Mouse (Mus musculus) megakaryocyte, embryonic 14.5 days (primary cell): ENCODE data around the gene St6galnac6. TPM values are rescaled to one million over a fixed set of nuclear protein-coding genes. Genes with fewer than 3 reads are reported as not detected.
A peak's percentile ranks its signal among the peaks of the same experiment; 100 is the strongest.

Experiments used
- H3K27me3 ChIP-seq: replicated peaks from 2 replicates; pipeline ENCODE3; 2012; ENCODE audit warnings: inconsistent platforms
- H3K36me3 ChIP-seq: replicated peaks from 2 replicates; pipeline ENCODE3; 2012; ENCODE audit warnings: low read length, inconsistent platforms, mixed read lengths
- H3K4me1 ChIP-seq: 2 replicates; pipeline ENCODE4 v1.6.1; 2012; ENCODE audit warnings: inconsistent platforms
- H3K4me3 ChIP-seq: replicated peaks from 2 replicates; pipeline ENCODE3; 2012; ENCODE audit warnings: moderate library complexity, mild to moderate bottlenecking, inconsistent platforms
- H3K9me3 ChIP-seq: 2 replicates; pipeline ENCODE4 v1.6.1; 2012; ENCODE audit warnings: inconsistent platforms
- FLI1 ChIP-seq: IDR thresholded peaks from 2 replicates; pipeline ENCODE4 v1.6.1; 2012; ENCODE audit warnings: low read length, inconsistent platforms, mixed read lengths
- GATA1 ChIP-seq: IDR thresholded peaks from 3 replicates; pipeline ENCODE4 v1.6.1; 2012; ENCODE audit warnings: mixed read lengths, low read length, inconsistent platforms, borderline replicate concordance
- polyA plus RNA-seq: library from polyadenylated mRNA; stranded (reverse); fragments of >175 nt; gene quantifications from 2 replicates; pipeline ENCODE4 v1.2.3, GENCODE M21; 2012; ENCODE audit warnings: low replicate concordance; ENCODE audit not compliant: insufficient read depth

The St6galnac6 gene
- polyA plus RNA-seq, 1 experiment, result 36.4 TPM

DNA sequence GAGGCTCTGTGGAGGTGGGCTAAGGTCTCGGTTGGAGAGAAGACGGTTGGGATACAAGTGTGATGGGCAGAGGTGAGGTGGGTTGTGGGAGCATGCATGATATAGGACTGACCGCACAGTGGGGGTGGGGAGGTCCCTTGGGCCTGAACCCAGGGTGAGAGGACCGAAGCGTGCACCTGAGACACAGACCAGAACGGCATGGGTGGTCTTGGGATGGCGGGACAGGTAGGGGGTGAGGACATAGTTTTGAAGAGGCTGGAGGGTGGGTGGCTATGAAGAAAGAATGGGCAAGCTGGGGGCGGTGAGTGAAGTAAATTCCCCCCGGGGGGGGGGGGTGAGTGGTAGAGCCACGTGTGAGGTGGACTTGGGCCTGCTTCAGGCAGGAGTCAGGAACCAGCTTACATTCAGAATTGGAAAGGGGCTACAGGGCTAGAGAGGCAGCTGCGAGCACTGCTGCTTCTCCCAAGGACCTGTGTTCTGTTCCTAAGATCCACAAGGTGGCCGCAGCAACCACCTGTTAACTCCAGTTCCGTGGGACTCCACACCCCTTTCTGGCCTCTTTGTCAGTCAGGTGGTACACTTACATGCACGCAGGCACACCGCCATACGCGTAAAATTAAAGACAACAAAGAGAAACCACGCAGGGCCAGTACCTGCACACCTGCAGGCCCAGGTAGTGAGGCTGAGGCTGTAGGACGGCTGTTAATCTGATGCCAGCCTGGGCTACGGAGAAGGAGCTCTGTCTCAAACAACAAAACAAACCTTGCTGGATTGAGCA, 27.9 kb downstream of the St6galnac6 start:
- Histone ChIP-seq H3K36me3 (peaks cover 23% of the 10 kb centered on the region), H3K27me3 (peaks cover 2% of the 10 kb centered on the region), H3K4me1 (peaks cover 88% of the 10 kb centered on the region), H3K4me3 (no peak overlapping the region), H3K9me3 (no peaks in the 10 kb centered on the region)
- TF ChIP-seq GATA1, result no peak
- no peak for TF ChIP-seq FLI1

DNA sequence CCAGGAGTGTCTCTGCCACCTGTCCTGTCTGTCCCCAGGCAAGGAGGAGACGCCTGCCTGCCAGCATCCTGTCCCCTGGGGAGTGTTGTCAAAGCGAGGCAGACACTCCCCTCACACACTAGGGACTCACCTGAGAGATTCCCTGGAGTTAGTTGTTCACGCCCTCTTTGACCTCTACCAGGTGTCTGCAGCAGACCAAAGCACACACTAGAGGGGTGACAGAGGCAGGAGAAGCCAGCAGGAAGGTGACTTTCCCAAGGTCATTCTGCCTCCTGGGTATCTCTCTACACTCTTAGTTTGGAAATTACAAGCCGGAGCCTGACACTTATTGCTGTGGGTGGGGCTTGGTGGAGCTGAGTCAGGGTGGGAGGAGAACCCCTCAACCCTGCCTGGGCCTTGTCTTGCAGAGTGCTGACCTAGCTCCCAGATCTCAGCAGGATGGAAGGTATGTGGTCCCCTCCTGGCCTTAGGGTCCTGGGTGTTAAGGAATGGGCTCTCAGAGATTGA, 28.6 kb downstream of the St6galnac6 start:
- H3K4me3 ChIP-seq, result peak overlapping the region; percentile 85
- H3K9me3 ChIP-seq, result no peaks in the 10 kb centered on the region
- TF ChIP-seq GATA1 (no peak), FLI1 (no peak)
- H3K27me3 ChIP-seq, result peaks cover 2% of the 10 kb centered on the region
- H3K36me3 ChIP-seq, result peaks cover 22% of the 10 kb centered on the region
- H3K4me1 ChIP-seq, result peaks cover 93% of the 10 kb centered on the region

DNA sequence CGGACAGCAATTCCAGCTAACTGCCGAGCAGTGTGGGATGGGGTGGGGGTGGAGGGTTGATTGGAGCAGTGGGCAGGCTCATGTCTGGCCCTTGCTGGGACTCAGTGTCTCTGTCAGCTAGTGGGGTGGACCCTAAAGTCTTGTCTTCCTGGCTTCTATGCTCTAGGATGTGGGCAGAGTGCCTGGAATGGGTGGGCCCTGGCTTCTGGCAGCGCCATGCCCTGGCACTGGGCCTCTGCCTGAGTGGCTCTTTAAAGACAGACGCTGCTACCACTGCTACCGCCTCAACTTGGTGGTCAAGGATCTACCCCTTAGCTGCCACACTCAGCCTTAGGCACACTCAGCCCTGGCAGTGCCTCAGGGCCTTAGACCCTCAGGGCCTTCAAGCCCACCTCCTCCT, 29.2 kb downstream of the St6galnac6 start:
- H3K27me3 ChIP-seq, result peaks cover 2% of the 10 kb centered on the region
- peaks cover 97% of the 10 kb centered on the region for H3K4me1 ChIP-seq
- H3K4me3 ChIP-seq, result peak overlapping the region; percentile 85
- peaks cover 28% of the 10 kb centered on the region for H3K36me3 ChIP-seq
- no peak for TF ChIP-seq FLI1
- no peak for TF ChIP-seq GATA1
- H3K9me3 ChIP-seq, result no peaks in the 10 kb centered on the region

DNA sequence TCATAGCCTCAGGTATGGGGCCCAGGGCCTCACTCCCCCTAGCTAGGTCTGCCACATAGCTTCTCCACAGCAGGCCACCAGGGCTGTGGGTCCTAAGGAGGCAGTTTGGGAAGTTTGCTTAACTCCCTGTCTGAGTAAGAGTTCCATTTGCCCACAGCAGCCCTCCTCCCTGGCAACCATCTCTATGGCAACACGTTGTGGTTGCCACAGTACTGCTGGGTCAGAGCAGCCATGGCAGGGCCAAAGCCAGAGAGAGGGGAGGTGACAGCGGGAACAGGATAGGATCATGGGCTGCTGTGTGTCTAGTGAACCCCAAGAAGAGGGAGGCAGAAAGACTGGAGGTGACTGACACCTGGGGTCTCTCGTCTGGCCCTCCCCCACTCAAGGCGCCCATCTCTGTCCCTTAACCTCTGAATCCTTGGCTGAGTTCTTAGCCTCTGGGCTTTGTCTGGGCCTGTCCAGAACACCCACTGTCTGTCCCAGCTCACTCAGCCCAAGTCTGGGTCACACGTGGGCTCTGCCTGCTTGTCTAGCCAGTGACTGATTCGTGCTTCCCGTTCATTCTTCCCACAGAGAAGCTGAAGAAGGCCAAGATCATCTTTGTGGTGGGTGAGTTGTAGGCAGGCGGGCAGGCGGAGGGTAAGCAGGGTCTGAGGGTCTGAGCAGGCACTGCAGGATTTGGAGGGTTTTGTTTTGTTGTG, 29.9 kb downstream of the St6galnac6 start:
- Histone ChIP-seq H3K9me3 (no peaks in the 10 kb centered on the region), H3K4me1 (peaks cover 100% of the 10 kb centered on the region), H3K36me3 (peaks cover 34% of the 10 kb centered on the region), H3K4me3 (peak overlapping the region; percentile 85), H3K27me3 (peaks cover 2% of the 10 kb centered on the region)
- TF ChIP-seq FLI1, result no peak
- TF ChIP-seq GATA1, result no peak

DNA sequence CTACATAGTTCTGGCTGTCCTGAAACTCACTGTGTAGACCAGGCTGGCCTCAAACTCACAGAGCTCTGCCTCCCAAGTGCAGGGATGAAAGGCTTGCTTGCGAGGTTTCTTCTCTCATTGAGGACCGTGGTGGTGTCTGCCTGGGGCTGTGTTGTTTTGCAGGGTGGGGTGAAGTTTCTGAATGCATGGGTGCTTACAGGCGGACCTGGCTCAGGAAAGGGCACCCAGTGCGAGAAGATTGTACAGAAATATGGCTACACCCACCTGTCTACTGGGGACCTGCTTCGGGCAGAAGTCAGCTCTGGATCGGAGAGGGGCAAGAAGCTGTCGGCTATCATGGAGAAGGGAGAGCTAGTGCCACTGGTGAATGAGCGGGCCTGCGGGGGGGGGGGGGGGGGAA, 30.5 kb downstream of the St6galnac6 start:
- Histone ChIP-seq H3K9me3 (no peaks in the 10 kb centered on the region), H3K27me3 (peaks cover 2% of the 10 kb centered on the region), H3K4me3 (peak overlapping the region; percentile 85), H3K36me3 (peaks cover 40% of the 10 kb centered on the region), H3K4me1 (peaks cover 100% of the 10 kb centered on the region)
- no peak for TF ChIP-seq GATA1
- no peak for TF ChIP-seq FLI1

GRCm38 (mm10) chr2:32631046-32631445, 31.5 kb downstream of the St6galnac6 start:
- peak overlapping the region; percentile 73 for H3K4me3 ChIP-seq
- peaks cover 42% of the 10 kb centered on the region for H3K36me3 ChIP-seq
- H3K27me3 ChIP-seq, result peaks cover 2% of the 10 kb centered on the region
- peaks cover 94% of the 10 kb centered on the region for H3K4me1 ChIP-seq
- no peak for TF ChIP-seq FLI1
- TF ChIP-seq GATA1, result no peak
- H3K9me3 ChIP-seq, result no peaks in the 10 kb centered on the region

- TF ChIP-seq FLI1 (no peak), GATA1 (no peak)
- H3K4me3 ChIP-seq, result peak overlapping the region; percentile 11
- peaks cover 94% of the 10 kb centered on the region for H3K4me1 ChIP-seq
- peaks cover 2% of the 10 kb centered on the region for H3K27me3 ChIP-seq
- H3K9me3 ChIP-seq, result no peaks in the 10 kb centered on the region
- peaks cover 42% of the 10 kb centered on the region for H3K36me3 ChIP-seq
Measured at GRCm38 (mm10) chr2:32631737-32632394, 32.4 kb downstream of the St6galnac6 start.

GRCm38 (mm10) chr2:32633660-32634059, 34.2 kb downstream of the St6galnac6 start:
- H3K27me3 ChIP-seq, result peaks cover 2% of the 10 kb centered on the region
- H3K9me3 ChIP-seq, result no peaks in the 10 kb centered on the region
- no peak overlapping the region for H3K4me3 ChIP-seq
- peaks cover 42% of the 10 kb centered on the region for H3K36me3 ChIP-seq
- TF ChIP-seq FLI1 (no peak), GATA1 (no peak)
- H3K4me1 ChIP-seq, result peaks cover 92% of the 10 kb centered on the region

- Histone ChIP-seq H3K9me3 (no peaks in the 10 kb centered on the region), H3K4me1 (peaks cover 92% of the 10 kb centered on the region), H3K4me3 (no peak overlapping the region), H3K36me3 (peaks cover 42% of the 10 kb centered on the region), H3K27me3 (peaks cover 2% of the 10 kb centered on the region)
- no peak for TF ChIP-seq FLI1
- TF ChIP-seq GATA1, result no peak
Measured at GRCm38 (mm10) chr2:32634277-32635105, 35.0 kb downstream of the St6galnac6 start.
